Mouse (Mus musculus): Measurements from ENCODE around the gene Cd300lg.

Gene Cd300lg

DNA sequence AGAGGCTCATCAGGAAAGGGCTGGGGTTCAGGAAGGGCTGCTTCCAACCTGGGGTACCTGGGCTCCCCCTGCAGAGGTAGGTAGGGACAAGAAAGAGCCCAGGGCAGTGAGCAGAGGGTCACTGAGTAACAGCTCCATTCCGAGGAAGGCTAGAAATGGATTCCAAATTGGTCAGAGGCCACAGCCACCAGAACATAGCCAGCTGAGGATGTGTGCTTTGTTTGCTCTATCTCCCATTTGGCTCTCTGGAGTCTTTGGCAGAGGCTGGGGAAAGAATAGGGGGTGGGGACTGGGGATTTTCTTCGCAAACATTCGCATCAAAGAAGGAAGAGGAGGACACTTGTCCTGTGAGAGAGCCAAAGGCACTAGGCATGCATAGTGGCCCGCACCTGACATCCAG is 10.6 kb downstream of the Cd300lg start:
- DNase-seq (ENCODE audit: low read depth, low spot score): no peak

DNA sequence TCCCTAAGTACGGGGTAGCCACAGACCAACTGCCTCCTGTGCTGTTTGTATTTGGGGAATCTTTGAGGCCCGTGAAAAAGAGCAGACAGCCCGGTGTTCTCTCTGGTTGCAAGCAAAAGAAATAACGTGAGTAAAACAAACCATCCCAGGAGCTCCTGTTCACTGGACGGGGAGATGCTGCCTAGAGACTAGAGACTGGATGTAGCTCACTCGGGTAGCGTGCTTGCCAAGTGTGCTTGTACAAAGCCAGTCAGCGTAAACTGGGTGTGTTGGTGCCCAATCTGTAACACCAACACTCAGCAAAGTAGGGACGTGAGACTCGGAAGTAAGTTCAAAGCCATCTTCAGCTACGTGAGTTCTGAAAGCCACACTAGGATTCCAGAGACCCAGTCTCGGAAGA is 11.4 kb downstream of the Cd300lg start:
- DNase-seq (ENCODE audit: low read depth, low spot score): no peak

DNA sequence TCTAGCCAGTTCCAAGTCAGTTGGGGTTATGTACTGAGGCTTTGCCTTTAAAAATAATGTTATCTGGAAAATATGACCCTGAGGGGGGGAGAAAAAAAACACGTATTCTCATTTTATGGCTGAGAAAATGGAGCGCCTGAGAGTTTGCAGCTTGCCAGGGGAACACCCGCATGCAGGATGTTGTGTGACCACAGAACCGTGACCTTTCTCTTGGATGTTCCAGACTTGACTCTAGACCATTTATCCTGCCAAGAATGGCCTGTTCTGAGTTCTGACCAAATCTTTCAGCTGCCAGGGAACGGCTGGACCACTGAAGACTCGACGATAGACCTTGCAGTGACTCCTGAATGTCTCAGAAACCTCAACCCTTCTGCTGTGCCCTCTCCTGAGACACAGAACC is 11.9 kb downstream of the Cd300lg start:
- no peak for DNase-seq (ENCODE audit: low read depth, low spot score)

DNA sequence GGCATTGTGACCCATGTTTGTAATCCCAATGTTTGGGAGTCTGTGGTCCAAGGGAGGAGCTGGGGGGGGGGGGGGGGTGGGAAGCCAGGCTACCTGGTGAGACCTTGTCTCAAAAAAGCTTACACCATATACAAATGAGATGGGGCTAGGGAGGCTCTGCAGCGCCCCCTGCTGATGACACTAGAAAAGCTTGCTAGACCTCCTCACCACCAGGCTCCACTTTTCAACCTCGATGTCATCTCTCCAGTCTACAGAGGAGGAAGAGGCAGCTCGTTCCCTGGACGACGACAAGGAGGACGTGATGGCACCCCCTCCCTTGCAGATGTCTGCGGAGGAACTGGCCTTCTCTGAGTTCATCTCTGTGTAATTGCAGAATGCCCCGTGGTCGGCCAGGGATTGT is 12.5 kb downstream of the Cd300lg start:
- DNase-seq (ENCODE audit: low read depth, low spot score): peak; percentile 65

DNA sequence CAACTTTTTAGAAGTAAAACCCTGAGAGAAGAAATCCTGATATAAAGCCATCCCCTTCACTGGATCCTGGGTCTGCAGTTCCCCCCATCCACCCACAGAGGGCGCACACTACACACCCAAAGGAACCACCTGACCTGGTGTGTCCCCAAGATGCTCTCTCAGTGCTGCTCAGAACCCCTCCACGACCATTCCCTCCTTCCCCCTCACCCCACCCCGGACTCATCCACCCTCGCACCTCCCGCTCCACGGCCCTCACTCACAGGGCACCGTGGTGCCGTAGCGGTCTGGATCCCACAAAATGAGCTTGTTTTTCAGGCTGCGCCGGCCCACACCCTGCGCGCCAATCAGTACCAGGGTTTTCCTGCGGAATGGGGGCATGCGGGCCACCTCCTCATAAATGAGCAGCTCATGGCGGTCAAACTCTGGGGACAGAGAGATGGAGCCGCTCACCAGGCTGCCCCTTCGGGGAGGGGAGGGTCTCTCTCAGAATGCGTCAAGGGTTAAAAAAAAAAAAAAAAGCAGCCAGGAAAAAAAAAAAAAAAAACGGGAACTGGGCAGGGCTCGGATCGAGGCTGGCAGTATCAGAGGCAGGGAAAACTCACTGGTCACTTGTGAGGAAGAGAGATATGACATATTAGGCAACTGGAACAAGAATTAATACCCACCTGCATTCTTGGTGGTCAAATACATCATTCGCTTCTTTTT is 20.1 kb downstream of the Cd300lg start:
- peak; percentile 64 for DNase-seq (ENCODE audit: low read depth, low spot score)

DNA sequence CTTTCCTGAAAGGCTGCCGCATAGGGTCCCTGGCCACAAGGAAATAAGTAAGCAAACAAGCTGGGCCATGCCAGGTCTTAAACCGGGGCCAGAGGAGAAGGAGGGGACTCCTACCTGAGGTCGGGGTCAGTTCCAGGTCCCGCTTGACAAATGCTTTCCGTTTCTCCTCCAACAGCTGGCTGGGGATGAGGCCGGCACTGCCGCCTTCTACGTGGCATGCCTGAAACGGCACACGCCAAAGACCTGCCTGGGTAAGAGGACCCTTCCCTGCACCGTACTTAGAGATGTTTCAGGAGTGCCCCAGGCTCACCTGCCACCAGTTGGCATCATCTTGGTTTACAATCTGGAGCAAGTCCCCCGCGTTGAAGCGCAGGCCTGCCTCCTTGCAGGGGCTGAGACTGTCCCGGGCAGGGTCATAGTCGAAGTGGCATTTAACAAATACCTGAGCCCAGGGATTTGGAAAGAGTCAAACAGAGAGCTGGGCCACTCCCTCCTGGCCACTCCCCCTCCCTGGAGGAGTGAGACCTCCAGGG is 20.7 kb downstream of the Cd300lg start:
- DNase-seq (ENCODE audit: low read depth, low spot score): no peak

DNA sequence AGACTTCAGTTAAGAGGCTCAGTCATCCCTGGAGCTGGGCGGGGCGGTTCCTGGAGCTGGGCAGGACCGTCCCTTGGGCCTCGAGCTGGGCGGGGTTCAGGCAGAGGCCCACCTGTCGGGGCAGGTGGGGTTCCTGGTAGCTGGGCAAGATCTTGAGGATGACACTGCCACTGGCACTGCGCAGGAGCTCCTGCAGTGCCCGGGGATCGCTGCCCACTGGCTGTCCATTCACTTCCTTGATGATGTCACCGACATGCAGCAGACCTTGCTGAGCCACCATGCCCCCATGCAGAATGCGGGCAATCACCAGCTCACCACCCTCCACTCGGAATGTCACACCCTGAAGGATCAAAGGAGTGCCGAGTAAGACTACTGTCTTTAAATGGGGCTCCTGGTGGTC is 21.8 kb downstream of the Cd300lg start:
- DNase-seq (ENCODE audit: low read depth, low spot score): no peak

DNA sequence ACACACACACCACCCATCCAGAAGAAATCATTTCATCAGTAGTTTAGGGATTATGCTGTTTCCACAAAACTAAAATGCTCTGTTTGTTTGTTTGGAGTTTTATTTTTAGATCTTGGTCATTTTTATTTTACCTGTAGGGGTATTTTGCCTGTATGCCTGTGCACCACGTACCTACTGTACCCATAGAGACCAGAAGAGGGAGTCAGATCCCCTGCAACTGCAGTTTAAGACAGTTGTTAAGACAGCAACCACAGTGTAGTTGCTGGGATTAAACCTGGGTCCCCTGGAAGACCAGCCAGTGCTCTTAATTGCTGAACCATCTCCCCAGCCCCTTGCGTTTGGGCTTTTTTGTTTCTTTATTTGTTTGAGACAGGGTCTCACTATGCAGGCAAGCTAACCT is 27.7 kb downstream of the Cd300lg start:
- DNase-seq (ENCODE audit: low read depth, low spot score): peak; percentile 50

DNA sequence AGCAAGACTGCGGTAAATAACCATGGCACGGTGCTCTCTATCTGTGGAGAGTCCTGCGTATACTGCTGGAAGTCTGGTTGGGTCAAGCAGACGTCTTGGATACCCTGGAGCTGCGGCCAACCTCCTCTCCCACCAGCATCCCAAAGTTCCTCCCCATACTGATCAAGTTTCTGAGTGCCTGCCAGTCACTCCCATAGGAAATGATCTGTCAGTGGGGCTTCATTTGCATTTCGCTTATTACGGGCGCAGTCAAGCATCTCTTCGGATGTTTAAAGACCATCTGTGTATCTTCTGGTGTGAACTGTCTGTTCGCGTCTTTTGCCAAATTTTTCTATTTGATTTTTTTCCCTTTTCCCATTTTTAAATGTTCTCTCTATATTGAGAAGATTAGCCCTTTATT is 28.3 kb downstream of the Cd300lg start:
- no peak for DNase-seq (ENCODE audit: low read depth, low spot score)

DNA sequence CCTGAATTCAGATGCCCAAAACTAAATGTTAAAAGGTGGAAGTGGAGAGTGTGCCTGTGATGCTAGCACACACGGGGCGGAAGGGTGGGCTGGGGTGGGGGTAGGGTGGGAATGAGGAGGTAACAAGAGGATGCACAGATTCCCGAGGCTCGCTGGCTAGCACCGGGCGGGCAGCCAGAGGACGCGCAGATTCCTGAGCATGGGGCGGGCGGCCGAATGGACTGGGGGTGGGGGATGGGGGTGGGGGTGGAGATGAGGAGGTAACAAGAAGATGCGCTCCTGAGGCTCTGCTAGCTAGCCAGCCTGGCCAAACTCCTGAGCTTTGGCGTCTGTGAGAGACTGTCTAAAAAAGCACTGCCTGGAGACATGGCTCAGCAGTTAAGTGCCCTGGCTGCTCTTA is 29.1 kb downstream of the Cd300lg start:
- no peak for DNase-seq (ENCODE audit: low read depth, low spot score)

DNA sequence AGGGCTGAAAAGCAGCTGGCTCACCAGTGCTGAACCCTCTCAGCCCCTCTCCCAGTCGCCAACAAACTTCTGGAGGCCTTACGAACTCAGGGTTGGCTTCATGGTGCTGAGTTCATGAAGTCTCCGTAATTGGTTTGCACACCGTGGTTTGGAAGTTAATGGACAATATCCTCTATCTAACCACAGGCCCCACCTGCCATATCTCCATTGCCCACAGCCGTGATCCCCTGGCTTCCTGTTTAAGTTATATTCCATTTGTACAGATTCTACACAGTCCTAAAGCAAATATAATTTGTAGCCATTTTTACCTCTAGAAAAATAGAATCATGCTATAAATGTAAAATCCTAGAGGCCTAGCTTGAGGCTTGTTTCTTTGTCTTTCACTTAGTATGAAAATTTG is 31.4 kb downstream of the Cd300lg start:
- no peak for DNase-seq (ENCODE audit: low read depth, low spot score)

DNA sequence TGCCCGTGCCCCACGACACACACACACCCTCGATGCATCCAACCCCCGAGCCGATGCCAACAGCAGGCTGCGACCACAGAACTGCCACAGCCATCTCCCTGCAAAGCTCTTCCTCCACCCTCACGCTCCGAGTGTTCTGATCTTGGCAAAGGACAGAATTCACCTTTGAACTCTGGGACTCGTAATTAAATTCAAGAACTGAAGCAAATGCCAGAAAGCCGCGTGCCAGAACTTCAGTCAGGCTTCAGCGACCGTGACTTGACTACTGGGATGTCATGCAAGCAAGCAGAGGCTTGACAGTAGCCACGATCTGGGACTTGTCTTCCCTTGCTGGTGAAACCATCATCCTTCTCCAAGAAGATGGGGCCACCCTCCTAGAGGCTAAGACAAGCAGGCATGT is 32.4 kb downstream of the Cd300lg start:
- no peak for DNase-seq (ENCODE audit: low read depth, low spot score)

DNA sequence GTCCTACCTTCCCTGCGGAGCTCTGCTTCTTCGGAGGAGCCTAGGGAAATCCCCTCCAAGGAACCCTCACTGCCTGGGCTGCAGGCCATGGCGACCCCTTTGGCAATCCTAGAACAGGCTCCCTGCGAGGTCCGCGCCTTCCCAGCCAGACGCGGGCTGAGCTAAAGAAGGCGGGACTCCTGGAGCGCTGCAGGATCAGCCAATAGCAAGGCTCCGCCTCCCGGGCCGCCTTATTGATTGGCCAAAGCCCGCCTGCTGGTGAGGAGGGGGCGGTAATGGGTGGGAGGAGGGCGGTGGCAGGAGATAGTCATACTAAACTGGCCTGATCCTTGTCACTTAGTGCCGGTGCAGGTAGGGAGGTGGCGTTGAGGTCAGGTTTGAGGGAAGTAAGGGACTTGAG is 41.0 kb downstream of the Cd300lg start:
- DNase-seq (ENCODE audit: low read depth, low spot score): no peak

DNA sequence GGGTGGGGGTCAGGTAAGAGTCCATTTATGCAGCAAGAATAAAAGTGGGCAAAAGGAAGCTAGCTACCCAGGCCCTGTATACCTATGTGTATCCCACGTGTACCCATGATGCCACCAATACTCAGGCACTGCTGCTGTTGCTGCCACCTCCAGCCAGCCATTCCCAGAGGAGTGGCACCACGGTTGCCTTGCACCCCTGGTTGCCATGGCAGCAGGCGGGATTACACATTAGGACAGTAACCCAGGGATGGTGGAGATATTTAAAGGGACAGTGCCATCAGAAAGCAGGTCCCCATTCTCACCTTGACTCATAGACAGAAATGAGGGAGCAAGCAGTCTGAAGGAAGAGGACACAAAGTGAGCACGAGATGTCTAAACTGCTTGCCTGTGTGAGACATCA is 41.9 kb downstream of the Cd300lg start:
- no peak for DNase-seq (ENCODE audit: low read depth, low spot score)

DNA sequence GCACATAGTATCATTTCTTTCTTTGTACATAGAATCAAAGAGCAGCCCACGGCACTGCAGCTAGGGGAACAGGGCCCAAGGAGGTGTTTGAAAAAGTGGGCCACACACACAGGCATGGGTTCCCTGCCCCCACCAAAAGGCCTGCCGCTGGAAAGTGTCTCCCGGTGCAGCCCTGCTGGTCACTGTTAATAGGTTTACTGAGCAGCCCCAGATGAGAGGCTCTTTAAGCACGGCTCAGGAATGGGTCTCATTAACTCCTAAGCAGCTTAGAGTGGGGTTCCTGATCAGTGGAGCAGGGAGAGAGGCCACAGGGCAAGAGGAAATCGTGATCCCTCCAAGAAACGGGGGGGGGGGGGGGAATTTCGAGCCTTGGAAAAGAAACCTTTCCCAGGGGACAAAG is 42.9 kb downstream of the Cd300lg start:
- no peak for DNase-seq (ENCODE audit: low read depth, low spot score)

DNA sequence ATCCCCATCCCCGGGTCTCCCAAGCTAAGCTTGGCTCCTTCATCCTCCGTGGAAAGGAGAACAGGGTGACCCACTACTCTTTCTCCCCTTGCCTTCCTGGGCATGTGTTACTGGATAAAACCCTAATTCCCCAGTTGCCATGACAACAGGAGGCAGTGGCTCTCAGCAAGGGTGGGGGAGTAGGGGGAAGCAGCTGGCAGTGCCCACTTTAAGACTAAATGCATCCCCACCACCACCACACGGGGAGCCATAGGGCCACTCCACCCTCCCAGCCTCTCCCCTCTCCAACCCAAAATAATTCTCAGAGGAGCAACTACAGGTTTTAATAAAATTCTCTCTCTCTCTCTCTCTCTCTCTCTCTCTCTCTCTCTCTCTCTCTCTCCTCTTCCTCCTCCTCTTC is 45.0 kb downstream of the Cd300lg start:
- no peak for DNase-seq (ENCODE audit: low read depth, low spot score)

DNA sequence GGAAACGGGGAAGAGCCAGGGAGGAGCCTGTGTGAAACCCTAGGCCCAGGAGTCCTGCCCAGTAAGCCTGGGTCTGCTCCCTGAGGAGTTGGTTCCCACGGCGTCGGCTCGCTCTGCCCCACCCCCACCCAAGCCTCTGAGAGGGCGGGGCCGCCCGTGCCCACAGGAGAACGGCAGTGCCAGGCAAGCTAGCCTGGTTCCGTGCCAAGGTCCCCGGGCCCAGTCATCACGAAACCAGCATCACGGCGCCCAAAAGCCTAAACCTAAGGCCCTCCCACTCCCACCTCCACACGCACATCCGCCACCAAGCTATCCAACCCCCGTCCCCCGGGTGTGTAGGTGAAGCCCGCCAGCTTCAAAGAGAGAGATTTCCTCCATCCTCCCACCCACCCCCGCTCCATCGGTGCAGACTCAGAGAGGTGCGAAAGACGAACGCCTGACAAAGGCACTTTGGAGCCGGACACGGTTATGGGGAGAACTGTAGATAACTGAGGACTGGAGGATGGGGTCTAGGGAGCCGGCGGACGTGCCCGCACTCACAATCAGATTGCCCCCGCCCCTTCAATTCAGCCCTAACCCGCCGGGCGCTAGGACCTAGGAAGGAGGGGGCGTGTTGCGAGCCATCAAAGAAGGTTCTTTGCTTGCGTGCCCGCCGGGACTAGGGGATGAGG is 45.9 kb downstream of the Cd300lg start:
- DNase-seq (ENCODE audit: low read depth, low spot score): peak; percentile 74

DNA sequence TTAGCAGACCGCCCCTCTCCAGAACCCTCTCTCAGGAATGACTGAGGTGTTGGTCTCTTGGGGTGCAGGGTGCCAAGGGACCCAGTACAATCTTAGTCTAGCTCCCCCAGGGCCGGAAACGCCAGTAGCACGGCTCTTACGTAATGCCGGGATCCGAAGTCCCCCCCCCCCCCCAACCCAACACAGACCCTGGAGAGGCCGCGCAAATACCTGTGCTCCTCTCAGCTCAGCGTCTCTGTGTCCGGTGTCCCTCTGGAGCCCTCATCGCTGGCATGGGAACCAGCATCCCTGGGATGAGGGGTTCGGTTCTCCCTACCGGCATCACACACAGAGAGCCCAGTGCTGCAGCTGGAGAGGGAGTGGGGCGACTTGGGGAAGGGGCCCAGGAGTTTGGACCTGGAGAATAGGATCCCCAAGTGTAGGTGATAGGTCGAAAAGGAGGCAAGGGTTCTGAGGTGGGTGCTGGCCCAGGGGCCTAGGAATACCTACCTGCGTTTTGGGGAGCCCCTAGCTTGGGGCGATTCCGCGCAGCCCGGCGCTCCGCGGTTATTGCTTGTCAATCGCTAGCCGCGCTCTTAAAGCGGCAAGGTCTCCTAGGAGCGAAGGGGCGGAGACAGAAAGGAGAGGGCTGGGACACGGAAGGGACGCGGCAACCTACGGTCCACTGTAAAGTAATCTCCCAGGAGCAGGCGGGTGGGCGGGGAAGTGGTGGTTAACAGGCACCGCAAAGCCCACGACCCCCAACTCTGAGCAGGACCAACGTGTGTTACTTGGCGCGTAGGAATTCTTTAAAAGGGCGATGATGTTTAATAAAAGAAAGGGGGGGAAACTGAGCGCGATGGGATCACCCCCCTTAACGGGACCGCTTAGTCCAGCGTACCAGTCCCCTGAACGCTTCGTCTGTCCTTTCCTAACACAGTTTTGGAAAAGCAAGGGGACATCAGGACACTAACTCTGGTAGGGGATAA is 46.9 kb downstream of the Cd300lg start, which contains the start of gene Mpp2:
Gene Mpp2, minus strand, starts transcription at position 585 of the 968 bp plus-strand sequence.
- no peak for DNase-seq (ENCODE audit: low read depth, low spot score)

DNA sequence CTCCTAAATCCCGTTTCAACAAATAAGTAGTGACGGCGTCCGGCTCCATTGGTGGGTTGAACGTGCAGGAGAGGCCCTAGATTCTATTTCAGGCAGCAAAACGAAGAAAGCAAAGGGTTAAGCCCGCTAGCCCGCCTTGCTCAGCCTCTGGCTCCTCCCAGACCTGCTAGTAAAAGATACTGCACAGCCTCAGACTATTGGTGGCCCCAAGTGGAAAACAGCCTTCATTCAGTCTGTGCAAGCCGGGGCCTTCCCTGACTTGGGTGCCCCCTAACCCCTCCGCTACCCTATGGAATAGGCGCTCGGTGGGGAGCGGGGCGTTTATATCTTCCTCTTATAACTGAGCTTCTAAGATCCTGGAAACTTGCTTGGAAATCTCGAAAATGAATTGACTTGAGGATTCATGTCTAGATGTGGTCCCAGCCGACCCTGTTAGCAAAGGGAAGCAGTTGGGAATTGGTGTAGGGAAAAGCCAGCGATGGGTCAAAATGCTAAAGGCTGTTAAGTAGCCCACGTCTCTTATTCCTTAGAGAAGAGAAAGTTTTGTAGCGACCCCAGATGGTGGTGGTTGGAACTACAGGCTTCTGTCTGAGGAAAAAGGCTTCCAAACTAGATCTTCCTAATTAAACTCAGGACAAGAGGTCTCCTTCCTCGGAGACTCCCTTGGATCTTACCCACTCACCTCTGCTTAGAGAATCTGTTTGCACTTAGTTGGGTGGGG is 47.9 kb downstream of the Cd300lg start:
- DNase-seq (ENCODE audit: low read depth, low spot score): peak; percentile 35

DNA sequence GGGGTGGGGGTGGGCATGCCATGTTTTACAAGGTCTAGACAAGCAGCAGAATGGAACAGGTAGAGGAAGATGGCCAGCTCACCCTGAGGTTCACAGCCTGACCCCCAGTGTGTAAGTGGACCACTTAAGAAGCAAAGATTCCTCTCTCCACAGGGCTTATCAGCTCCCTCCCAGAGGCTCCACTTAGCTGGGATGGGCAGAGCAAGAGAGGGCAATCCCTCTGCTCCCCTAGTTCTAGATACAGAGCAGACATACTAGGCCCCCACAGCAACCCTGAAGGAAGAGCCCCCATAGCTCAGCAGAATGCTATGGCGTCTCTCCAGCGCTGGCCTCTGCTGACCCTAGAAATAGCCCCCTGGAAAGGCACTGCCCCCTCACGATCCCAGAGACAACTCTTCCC is 54.4 kb downstream of the Cd300lg start:
- DNase-seq (ENCODE audit: low read depth, low spot score): no peak

DNA sequence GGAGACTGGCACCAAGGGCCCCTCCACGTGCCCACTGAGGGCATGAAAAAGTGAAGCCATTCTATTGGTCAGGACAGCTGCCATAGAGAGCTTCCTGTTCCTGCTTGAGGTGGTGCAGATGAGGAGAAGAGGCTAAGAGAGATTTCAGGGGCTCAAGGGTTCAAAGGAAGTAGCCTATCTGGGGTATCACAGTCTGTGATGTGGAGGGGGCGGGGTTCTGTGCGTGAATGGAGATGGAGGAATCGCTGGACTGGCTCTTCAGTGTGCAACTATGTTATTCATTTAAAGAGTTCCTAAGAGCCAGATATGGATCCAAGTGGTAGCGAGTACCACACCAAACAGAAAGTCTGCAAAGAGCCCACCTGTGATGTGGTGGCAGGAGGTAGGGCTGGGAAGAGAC is 55.1 kb downstream of the Cd300lg start:
- DNase-seq (ENCODE audit: low read depth, low spot score): no peak

Data from A20 (cell line).